Mouse (Mus musculus) layer of hippocampus, postnatal 14 days (tissue): ENCODE results near the gene Lmtk2. TPM values are rescaled to one million over a fixed set of nuclear protein-coding genes. Genes with fewer than 3 reads are reported as not detected.

Experiments
- DNase-seq, 2 experiments: peaks; one replicate each; pipeline ENCODE4 v3.0.0; 2021 to 2022; ENCODE audit warnings: low spot score in 2 of 2, mixed read lengths in 1 of 2
- total RNA-seq, 2 experiments: library from RNA; stranded (reverse); gene quantifications; 2 replicates each; pipeline ENCODE4 v1.2.3; 2021

Lmtk2 gene
- total RNA-seq, 2 experiments from 2014 or later = 84.9 to 88.4 TPM

DNA sequence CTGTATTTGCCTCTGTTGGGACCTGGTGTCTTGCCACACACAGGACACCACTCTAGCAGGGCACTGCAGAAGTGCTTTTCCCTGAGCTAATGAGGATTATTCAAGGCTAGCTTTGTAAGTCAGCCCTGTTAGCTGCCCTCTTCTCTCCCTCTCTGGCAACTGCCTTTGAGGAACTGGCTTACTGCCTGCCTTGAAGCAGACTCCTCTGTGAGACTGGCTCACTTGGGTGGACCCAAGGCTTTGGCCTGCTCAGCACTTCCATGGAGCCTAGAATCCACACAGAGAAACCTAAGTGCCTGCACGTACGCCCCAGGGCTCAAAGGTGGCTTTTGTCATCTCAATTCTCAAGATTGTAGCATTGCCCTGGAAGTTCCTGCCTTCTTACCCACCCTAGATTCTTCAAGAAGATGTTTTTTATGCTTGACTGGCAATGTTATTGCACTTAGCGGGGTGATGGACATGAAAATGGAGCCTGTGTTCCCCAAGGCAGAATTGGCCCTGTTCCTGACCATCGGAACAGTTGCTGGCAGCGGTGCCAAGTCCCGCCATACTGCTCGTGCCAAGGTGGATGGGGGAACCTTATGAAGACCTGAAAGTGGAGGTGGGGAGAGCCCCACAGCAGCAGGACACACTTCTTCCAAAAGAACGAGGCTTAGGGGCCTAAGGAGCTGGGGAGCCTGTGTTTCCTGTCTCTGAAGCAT, 69.2 kb downstream of the Lmtk2 start:
- DNase-seq = peak in 1 of 2 experiments; percentile 66

DNA sequence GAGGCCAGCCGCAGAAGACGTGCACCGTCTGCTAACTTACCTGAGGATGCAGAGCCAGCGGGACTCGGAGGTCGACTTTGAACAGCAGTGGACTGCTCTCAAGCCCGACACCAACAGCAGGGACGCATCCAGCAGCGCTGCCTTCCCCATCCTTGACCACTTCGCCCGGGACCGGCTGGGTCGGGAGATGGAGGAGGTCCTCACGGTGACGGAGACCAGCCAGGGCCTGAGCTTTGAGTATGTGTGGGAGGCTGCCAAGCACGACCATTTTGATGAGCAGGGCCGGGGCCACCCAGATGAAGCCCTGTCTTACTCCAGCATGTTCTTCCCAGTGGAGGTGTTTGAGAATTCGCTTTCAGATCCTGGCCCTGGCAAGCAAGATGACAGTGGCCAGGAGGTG, 73.4 kb downstream of the Lmtk2 start:
- DNase-seq = no peak

DNA sequence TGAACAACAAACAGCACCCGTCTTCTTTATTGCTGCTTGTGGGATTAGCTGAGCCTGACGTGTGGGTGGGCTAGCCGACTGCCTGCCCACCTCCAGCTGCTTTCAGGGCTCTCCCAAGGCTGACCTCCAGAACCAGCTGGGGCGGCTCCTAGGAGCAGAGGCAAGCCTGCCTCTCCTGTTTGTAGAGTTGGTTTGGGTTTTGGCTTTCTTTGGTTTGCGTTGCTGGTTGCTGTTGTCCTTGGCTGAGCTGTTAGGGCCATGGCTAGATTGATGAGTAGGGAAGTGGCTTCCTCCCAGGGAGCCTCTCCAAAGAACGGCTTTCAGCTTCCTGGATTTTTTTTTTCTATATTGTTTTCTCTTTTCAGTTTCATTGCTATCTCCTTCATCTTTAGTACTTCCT, 78.0 kb downstream of the Lmtk2 start:
- DNase-seq = no peak

DNA sequence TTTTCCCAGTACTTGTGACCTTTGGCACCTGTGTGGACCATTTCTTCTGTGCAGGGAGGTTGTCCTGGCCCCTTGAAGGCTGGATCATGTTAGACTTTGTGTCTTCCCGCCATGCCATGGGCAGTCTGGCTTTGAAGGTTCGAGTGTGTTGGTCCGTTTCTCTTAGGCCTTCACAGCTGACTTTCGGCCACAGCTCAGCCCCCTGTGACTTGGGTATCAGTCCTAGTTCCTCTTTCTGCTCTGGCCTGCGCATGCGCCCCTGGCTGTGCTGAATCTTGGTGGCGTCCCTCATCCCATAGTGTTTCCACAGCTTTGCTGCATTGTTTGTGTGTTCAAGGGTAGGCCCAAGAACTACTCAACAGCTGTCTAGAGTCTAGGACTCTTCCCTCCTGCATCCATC, 81.0 kb downstream of the Lmtk2 start:
- DNase-seq = no peak

DNA sequence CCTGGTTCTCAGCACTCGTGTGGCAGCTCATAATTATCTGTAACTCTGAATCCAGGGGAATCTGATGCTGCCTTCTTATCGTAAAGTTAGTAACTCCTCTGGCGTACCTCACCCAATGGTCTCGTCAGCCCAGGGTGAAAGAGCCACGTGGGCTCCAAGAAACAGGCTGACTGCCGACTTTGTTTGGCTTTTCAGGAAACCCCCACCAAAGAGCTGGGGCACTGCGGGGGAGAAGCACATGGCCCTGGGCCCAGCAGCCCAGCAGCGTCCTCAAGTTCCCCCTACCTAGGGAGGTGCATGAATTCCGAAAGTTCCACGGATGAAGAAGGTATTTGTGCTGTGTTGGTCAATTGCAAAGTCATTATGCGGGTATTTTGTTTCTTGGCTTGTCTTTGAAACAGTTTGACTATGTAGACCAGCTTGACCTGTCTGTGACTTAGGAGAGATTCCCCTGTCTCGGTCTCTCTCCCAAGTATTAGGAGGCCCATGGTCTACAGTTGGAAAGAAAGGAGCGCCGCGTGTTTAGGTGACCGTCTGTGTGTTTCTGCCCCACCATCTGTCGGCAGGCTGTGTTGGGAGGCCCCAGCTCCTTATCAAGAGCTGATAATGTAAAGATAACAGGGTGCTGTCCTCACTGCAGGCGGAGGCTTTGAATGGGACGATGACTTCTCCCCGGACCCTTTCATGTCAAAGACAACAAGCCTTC, 82.5 kb downstream of the Lmtk2 start:
- no peak for DNase-seq

DNA sequence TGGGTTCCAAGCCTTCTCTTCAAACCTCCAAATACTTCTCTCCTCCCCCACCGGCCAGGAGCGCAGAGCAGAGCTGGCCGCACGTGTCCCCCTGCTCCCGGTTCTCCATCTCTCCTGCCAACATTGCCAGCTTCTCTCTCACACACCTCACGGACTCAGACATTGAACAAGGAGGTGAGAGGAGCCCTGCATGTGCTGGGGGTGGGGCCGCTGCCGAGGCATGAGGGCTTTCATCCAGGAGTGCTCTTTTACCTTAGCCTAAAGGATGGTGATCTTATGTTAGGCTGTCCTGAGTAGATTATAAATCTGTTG, 83.0 kb downstream of the Lmtk2 start:
- DNase-seq = no peak

DNA sequence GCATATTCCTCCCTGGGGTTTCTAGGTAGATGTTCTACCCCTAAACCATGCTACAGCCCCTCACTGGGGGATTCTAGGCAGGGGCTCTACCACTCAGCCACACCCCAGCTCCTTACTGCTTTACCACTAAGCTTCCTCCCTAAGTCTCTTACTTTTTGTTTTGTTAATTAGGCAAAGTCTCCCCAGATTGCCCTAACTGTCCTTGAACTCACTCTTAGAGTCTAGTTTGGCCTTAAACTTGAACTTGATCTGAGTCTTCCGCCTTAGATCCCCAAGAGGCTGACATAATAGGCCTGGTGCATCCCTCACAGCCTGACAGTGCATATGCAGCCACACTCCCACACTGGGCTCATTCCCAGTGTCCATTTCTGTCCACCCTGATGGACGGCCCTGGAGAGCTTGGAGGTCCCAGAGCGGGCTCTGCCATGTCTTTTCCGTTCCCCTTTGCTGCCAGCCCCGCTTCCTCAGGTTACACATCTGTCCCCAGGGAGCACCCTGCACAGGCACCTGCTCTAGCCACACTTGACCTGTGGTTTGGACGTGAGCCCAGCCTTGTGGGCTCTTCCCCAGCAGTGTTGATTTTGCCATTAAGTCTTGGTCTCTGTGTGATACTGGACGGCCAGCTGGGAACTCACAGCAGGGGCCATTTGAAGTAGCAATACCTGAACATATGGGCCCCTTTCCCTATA, 83.6 kb downstream of the Lmtk2 start:
- DNase-seq = no peak

DNA sequence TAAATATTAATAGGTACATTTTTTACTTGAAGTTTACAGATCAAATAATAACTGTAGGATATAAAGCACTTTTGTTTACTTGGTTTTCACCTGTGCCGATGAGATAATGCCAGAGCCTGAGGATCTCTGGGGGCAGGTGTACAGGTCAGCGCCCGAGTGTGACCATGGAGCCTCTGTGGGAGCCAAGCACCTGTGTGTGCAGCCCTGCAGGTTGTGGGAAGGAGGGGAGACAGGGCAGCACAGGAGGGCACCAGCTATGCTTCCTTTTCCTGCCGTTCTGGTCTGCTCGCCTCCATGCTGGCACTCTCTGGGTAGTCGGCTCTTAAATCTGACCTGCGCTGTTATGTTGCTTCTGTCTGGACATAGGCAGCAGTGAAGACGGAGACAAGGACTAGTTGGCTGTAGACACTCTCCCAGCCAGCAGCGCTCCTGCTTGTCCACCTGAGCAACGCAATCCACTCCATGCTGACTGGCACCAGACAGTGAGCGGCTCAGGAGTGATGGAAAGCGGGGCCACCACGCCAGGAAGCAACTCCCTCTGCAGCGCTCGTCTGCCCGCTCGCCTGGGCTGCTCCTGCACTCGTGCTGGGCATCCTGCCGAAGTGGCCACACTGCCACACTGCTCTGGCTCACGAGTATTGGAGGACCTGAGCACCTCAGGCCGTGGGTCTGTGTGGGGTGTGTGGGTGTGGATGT, 84.3 kb downstream of the Lmtk2 start:
- no peak for DNase-seq

DNA sequence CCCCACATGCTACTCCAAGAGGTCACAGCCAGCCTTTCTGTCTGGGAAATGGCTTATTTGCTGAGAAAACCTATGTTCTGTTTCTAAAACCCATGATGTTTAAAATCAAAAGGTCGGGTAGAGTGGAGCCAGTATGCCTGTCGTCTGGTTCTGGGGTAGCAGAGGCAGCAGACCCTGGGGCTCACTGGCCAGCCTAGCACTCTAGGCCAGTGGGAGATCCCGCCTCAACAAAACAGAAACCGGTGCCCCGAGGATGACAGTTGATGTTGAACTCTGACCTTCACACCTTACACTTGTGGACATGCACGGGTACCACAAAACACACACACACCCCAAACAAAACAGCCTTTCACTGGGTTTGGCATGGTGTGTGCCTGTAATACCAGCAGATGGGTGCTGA, 88.2 kb downstream of the Lmtk2 start:
- no peak for DNase-seq

DNA sequence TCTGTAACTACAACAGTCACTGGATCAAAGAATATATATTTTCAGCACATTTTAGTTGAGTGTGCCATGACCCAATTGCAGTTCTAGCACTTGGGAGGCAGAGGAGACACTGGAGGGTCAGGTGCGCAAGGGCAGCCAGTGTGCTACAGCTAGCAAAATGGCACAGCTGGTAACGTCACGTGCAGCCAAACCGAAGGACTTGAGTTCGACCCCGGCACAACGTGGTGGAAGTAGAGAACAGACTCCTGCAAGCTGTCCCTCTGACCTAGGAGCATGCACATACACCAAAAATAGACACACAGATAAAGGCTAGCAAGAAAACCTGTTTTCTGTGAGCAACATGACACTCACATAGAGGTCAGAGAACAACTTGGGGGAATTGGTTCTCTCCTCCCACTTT, 89.1 kb downstream of the Lmtk2 start:
- no peak for DNase-seq

DNA sequence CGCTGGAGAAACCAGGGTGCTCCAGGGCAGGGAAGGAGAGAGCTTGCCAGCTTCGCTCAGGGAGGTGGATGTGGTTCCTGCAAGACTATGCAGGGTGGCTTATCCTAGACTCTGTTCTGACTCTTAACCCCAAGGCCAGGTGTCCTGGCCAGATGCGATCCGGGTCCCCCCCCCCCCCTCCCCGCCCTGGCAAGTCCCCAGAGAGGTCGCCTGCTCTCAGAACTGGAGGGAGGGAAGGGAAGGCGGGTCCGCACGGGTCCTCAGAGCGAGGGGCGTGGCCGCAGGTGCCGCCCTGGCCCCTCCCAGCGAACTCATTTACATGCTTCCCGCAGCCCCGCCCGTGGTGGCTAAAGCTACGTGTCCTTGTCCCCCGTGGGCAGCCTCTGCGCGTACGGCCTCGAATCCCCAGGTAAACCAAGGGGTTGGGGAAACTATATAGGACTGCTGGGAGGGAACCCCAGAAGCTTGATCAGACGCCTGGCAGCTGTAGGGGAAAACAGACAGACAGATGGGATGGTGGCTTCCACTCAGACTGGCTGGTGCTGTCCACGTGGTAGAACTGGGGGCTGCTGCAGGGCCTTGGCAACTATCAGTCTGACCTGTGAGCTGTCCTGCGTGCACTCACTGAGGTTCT, 89.8 kb downstream of the Lmtk2 start, which contains the start of gene Bhlha15:
Gene Bhlha15 (plus strand): TSS at position 337 of the 634 bp plus-strand sequence.
- no peak for DNase-seq

DNA sequence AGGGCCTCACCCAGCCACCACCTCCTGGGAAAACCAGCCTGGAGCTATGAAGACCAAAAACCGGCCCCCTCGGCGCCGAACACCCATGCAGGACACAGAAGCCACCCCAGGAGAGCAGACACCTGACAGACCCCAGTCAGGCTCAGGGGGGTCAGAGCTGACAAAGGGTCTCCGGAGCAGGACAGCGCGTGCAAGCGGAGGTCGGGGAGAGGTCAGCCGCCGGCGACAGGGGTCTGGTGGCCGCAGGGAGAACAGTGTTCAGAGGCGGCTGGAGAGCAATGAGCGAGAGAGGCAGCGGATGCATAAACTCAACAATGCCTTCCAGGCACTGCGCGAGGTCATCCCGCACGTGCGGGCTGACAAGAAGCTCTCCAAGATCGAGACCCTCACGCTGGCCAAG, 90.8 kb downstream of the Lmtk2 start:
- DNase-seq = no peak

DNA sequence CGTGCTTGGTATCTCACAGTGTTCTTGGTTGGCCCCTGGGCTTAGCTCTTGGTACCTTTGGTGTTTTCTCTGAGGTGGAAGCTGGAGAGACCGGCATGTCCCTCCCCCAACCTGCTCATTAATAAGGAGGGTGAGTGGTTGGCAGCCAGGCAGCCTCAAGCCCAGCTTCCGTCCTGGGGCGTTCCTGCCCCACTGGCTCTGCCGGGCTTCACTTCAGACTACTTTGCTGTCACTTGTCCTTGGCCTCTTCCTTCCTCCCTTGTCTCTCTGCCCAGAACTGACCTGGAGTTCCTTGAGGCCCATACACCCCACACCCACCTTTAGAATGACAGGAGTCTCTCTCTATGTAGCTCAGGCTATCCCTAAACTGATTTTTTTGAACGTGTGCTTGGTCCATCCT, 92.4 kb downstream of the Lmtk2 start:
- no peak for DNase-seq

DNA sequence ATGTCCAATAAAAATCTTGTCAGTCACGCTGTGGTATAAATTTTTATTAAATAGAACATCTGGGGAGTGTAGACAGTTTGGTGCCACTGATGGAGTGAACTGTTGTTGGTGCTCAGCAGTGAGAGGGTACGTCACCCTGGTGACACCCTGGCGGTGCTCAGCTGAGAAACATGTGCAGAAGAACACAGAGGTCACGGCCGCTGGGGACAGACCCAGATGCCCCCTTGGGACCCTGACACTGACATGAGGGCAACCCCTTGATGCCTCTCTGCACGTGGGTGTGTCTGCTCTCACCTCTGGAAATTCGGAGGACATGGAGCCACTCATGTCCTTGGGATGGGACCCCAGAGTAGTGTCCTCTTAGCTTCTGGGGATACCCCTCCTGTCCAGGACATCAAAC, 94.2 kb downstream of the Lmtk2 start:
- DNase-seq = no peak

DNA sequence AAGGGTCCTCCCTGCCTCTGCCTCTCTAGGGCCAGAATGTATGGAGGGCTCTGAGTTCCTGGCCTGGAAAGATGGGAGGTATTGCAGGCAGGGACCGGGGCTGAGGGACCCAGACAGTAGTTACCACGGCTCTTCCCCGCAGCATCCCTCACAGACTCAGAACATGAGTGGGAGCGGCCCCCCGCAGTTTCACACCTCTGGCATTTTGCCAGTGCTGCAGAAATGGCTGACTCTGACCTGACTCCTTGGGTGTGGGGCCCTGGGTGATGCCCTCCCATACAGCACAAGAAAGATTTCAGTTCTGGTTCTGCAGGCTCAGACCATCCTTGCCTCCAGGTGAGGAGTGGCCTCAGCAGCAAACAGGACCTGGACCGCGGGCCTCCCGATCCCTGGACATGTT, 95.3 kb downstream of the Lmtk2 start:
- no peak for DNase-seq

DNA sequence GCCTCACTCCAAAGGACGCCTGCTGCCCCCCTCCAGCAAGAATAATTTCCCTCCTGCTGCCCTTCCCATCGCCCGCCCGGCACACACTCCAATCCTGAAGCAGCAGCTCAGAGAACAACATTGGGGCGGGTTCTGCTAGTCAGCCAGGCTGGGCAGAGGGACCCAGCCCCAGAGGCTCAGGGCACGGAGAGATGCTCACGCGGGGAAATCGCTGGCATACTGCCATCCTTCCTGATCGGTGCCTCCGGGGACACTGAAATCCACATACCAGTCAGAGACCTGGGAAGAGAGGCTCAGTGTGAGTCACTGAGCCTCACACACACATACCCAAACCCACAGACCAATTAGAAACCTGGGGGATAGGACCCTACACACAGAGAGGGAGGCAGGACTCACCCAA, 100.4 kb downstream of the Lmtk2 start:
- no peak for DNase-seq

DNA sequence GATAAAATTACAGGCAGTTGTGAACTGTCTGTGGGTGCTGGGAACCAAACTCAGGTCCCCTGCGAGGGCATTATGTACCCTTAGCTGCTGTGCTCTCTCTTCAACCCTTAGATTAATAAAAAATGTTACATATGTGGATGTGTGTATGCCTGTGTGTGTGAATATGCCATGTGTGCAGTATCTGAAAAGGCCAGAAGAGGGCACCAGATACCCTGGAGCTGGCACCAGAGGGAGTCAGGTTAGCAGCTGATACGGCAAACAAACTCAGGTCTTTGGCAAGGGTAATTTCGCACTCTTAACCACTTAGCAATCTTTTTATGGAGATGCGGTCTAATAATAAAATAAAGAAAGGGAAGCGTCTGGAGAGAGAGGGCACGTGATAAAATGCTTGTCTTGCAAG, 102.2 kb downstream of the Lmtk2 start:
- DNase-seq = no peak

DNA sequence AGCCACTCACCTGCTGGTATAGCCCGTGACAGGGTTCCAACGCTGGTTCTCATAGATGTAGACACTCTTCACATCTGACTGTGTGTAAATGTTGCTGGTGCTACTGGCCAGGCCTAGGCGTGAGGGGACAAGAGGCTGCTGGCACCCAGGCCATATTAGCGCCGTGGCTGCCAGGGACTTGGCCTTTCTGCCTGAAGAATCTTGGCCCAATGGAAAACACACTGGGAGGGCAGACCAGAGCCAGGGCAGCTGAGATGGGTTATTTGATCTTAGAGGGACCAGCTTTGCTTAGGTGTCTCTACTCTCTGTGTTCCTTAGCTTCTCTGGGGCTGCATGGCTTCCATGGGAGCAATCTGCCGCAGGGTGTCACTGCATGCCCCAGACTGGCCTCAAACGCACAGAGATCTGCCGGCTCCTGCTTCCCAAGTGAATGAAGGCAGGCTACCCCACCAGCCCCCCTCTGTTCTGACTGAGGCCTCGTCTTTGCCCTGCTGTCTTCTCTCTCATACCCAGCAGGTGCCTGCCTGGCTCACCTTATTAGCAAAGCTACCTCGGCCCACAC, 103.2 kb downstream of the Lmtk2 start:
- DNase-seq = no peak

DNA sequence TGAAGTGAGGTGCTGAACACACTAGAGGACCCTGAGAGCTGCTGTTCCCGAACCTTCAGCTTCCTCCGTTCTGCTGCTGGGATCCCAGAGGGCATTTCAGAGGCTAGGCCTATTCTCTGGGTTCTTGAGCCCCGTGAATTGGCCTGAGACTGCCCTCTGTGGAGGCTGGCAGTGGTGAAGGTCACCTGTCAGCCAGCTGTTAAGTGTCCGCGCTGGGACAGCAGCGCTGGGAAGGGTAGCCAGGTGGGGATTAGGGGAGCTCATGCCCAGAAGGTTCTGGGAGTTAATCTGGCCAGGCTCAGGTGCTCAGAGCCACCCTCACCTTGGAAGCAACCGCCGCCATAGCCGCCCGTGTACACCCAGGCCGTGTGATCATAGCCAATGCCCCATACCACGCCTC, 104.1 kb downstream of the Lmtk2 start:
- no peak for DNase-seq

DNA sequence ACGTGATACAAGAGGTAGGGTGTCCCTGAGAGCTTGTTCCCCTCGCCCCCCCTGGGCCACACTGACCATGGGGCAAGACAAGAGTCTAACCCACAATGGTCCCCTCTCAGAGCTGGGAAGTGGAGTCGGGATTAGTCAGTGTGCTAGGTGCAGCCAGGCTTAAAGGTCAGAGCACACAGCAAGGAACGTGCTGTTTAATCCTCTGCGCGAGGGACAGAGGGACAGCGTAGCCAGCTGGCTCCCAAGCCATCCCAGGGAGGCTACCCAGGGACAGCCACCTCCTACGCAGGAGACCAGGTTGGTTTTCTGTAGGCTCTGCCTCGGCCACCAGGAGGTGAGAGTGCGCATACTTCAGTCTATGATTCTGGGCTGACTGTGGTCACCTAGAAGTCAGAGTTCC, 104.7 kb downstream of the Lmtk2 start:
- DNase-seq = no peak

DNA sequence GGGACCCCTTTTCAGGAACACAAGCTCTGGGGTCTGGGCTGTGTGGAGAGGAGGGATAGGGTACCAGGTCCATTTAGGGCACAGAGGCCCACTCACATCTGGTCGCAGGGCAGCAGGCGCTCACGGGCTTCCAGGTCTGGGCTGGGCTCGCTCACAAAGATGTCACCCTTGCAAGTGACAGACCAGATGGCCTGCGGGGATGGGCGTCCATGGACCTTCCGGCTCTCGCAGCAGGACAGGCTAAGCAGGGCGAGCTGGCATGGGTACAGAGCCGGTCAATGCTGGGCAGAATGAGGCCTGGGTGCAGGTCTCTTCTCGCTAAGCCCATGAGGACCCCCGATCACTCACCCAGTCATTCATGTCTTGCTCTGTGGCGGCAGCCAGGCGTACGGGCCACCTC, 105.8 kb downstream of the Lmtk2 start:
- DNase-seq = no peak
